Mouse (Mus musculus): ENCODE data around the gene Trpm4. TPM values are rescaled to one million over a fixed set of nuclear protein-coding genes. Genes with fewer than 3 reads are reported as not detected.

The Trpm4 gene
- polyA plus RNA-seq, 1 experiment from 2014 or later, result 21.9 TPM

GRCm38 (mm10) chr7:45369022-45369745 is 35.6 kb upstream of the Trpm4 start:
- Histone ChIP-seq H3K27me3 (replicated peaks; ENCODE audit: insufficient read depth, low read length) (peaks cover 17% of the 10 kb centered on the region; the same call in 1 of the 2 replicates), H3K27ac (ENCODE audit: low read length) (no peak overlapping the region), H3K9me3 (ENCODE audit: low read length) (no peaks in the 10 kb centered on the region), H3K9ac (replicated peaks; ENCODE audit: low read depth) (no peak overlapping the region), H3K36me3 (ENCODE audit: insufficient read depth, low read length) (no peaks in the 10 kb centered on the region), H3K4me1 (ENCODE audit: insufficient read depth, low read depth, low read length) (peaks cover 19% of the 10 kb centered on the region; the same call in 1 of the 2 replicates), H3K4me3 (ENCODE audit: low read depth, low read length) (no peak overlapping the region), H3K4me2 (replicated peaks; ENCODE audit: low read depth, low read length) (no peak overlapping the region)
- TF ChIP-seq CTCF (IDR thresholded peaks at IDR 0.05), result no peak
- no peak for TF ChIP-seq EP300 (IDR thresholded peaks at IDR 0.05)
- DNase-seq (ENCODE audit: low spot score) (no peak), ATAC-seq (no peak)
- WGBS, result 68% methylated on average over 16 of the region's 16 CpGs

GRCm38 (mm10) chr7:45368178-45368577 is 34.6 kb upstream of the Trpm4 start:
- H3K9ac ChIP-seq (replicated peaks; ENCODE audit: low read depth), result no peak overlapping the region

GRCm38 (mm10) chr7:45367020-45367880 is 33.7 kb upstream of the Trpm4 start:
- H3K27me3 ChIP-seq (replicated peaks; ENCODE audit: insufficient read depth, low read length), result peaks cover 17% of the 10 kb centered on the region
- DNase-seq (ENCODE audit: low spot score), result peak; percentile 98
- H3K27ac ChIP-seq (ENCODE audit: low read length), result no peak overlapping the region
- H3K36me3 ChIP-seq (ENCODE audit: insufficient read depth, low read length), result no peaks in the 10 kb centered on the region
- H3K9me3 ChIP-seq (ENCODE audit: low read length), result no peaks in the 10 kb centered on the region
- H3K4me2 ChIP-seq (replicated peaks; ENCODE audit: low read depth, low read length), result peak overlapping the region; percentile 99
- under 1% methylated on average over 65 of the region's 70 CpGs for WGBS
- H3K4me3 ChIP-seq (ENCODE audit: low read depth, low read length), result peak overlapping the region; percentile 50
- H3K4me1 ChIP-seq (ENCODE audit: insufficient read depth, low read depth, low read length), result peaks cover 19% of the 10 kb centered on the region; the same call in 1 of the 2 replicates
- peak; percentile 93 for ATAC-seq
- H3K9ac ChIP-seq (replicated peaks; ENCODE audit: low read depth), result no peak overlapping the region
- TF ChIP-seq CTCF (IDR thresholded peaks at IDR 0.05) (peak; percentile 83), EP300 (IDR thresholded peaks at IDR 0.05) (no peak)

More at GRCm38 (mm10) chr7:45368178-45368577, 34.6 kb upstream of the Trpm4 start:
- H3K9me3 ChIP-seq (ENCODE audit: low read length), result no peaks in the 10 kb centered on the region
- peaks cover 17% of the 10 kb centered on the region for H3K27me3 ChIP-seq (replicated peaks; ENCODE audit: insufficient read depth, low read length)
- H3K27ac ChIP-seq (ENCODE audit: low read length), result no peak overlapping the region
- H3K4me3 ChIP-seq (ENCODE audit: low read depth, low read length), result no peak overlapping the region
- DNase-seq (ENCODE audit: low spot score) (no peak), ATAC-seq (no peak)
- TF ChIP-seq EP300 (IDR thresholded peaks at IDR 0.05) (no peak), CTCF (IDR thresholded peaks at IDR 0.05) (no peak)
- no peak overlapping the region for H3K4me2 ChIP-seq (replicated peaks; ENCODE audit: low read depth, low read length)
- H3K4me1 ChIP-seq (ENCODE audit: insufficient read depth, low read depth, low read length), result peaks cover 19% of the 10 kb centered on the region; the same call in 1 of the 2 replicates
- H3K36me3 ChIP-seq (ENCODE audit: insufficient read depth, low read length), result no peaks in the 10 kb centered on the region
- 79% methylated on average over 14 of the region's 15 CpGs for whole genome bisulfite sequencing

GRCm38 (mm10) chr7:45366652-45367019 is 33.1 kb upstream of the Trpm4 start, which contains the start of gene Ppfia3:
Gene Ppfia3 (minus strand): TSS chr7:45367019.
- Histone ChIP-seq H3K9ac (replicated peaks; ENCODE audit: low read depth) (0 out of 2 replicates have a peak within 1 kb of the TSS, but pooled peaks have one; percentile 23), H3K4me2 (replicated peaks; ENCODE audit: low read depth, low read length) (peak within 1 kb of the TSS; percentile 99), H3K4me1 (ENCODE audit: insufficient read depth, low read depth, low read length) (peaks cover 22% of the 10 kb centered on the region), H3K36me3 (ENCODE audit: insufficient read depth, low read length) (no peaks in the 10 kb centered on the region), H3K27me3 (replicated peaks; ENCODE audit: insufficient read depth, low read length) (peaks cover 21% of the 10 kb centered on the region), H3K27ac (ENCODE audit: low read length) (no peak within 1 kb of the TSS), H3K4me3 (ENCODE audit: low read depth, low read length) (peak within 1 kb of the TSS; percentile 50), H3K9me3 (ENCODE audit: low read length) (no peaks in the 10 kb centered on the region)
- DNase-seq (ENCODE audit: low spot score), result no peak
- 0 out of 2 replicates have a peak, but pooled peaks have one; percentile 4 for ATAC-seq
- 3% methylated on average over 6 of the region's 26 CpGs for WGBS
- TF ChIP-seq EP300 (IDR thresholded peaks at IDR 0.05), result no peak
- TF ChIP-seq CTCF (IDR thresholded peaks at IDR 0.05), result no peak

GRCm38 (mm10) chr7:45365742-45366651 is 32.4 kb upstream of the Trpm4 start:
- Histone ChIP-seq H3K4me3 (ENCODE audit: low read depth, low read length) (peak overlapping the region; percentile 50), H3K4me1 (ENCODE audit: insufficient read depth, low read depth, low read length) (peaks cover 25% of the 10 kb centered on the region), H3K27ac (ENCODE audit: low read length) (no peak overlapping the region), H3K9me3 (ENCODE audit: low read length) (no peaks in the 10 kb centered on the region), H3K27me3 (replicated peaks; ENCODE audit: insufficient read depth, low read length) (peaks cover 28% of the 10 kb centered on the region), H3K4me2 (replicated peaks; ENCODE audit: low read depth, low read length) (peak overlapping the region; percentile 99), H3K9ac (replicated peaks; ENCODE audit: low read depth) (0 out of 2 replicates have a peak overlapping the region, but pooled peaks have one; percentile 23), H3K36me3 (ENCODE audit: insufficient read depth, low read length) (no peaks in the 10 kb centered on the region)
- peak; percentile 35 for DNase-seq (ENCODE audit: low spot score)
- WGBS, result 5% methylated on average over 27 of the region's 35 CpGs
- ATAC-seq, result no peak
- TF ChIP-seq CTCF (IDR thresholded peaks at IDR 0.05) (peak; percentile 31; the same call in 1 of the 2 replicates), EP300 (IDR thresholded peaks at IDR 0.05) (no peak)

All from lung, postnatal 0 days (tissue).